Mouse (Mus musculus) Muller cell, postnatal 12 days (primary cell): ENCODE measurements around the gene Zfp933.

Experiments used
- DNase-seq: peaks from one replicate; pipeline ENCODE4 v3.0.0-alpha.2; 2015; ENCODE audit errors: inconsistent ontology term

Zfp933 gene

GRCm38 (mm10) chr4:147847614-147848583 is at the start of gene Zfp933:
Zfp933 (minus strand) TSS chr4:147848366.
- peak; percentile 79 for DNase-seq

DNA sequence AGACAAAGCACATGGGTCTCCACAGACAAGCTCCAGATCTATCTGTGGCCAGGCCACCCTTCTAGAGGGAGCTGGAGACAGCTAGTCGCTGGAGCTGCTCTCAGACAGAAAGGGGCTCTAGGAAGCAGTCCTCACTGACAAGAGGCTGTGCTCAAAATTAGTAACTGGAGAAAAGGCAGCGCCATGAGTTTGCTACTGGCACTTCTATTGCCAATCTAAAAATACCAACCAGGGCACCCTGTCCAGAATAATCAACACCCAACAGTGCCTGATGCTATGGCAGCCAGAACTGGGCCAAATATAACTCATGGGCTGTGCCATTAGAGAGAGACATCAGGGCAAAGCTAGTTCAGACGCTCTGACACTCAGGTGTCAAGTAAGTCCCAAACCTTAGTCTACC is 49.2 kb upstream of the Zfp933 start:
- DNase-seq, result no peak

DNA sequence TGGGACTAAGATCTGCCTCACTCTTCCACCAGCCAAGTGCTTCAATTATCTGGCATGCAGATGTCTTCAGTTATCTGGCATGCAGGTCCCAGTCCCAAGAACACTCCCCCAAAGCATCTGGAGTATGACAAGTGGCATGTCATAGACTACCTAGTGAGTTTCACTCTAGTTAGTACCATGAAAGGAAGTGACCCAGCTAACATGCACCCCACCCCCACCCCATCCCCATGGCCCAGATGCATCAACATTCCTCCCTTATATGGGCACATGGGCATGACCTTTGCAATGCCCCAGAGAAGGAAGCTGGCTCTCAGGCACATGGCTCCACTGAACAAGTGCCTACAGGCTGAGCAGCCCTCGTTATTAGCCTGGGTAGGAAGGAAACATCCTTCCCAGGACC is 48.2 kb upstream of the Zfp933 start:
- peak; percentile 37 for DNase-seq

GRCm38 (mm10) chr4:147895815-147896330 is 47.7 kb upstream of the Zfp933 start:
- DNase-seq, result no peak

DNA sequence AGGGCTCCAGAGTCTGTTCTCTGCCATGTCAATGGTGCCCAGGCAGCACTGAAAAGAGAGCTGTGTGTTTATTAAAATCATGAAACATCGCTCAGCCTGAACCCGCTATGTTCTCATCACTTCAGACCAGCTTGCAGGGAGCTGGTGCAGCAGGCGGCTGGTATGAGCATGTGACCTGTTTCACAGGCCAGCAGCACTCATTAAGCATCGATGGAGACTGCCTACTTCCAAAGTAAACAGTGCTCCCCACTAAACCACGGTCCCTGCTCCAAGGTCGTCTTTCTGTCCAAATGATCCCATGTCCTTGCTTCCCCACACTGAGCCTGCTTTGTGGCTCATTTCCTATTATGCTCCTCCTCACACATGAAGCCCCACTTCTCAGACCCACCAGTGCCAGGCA is 42.2 kb upstream of the Zfp933 start:
- DNase-seq, result no peak

DNA sequence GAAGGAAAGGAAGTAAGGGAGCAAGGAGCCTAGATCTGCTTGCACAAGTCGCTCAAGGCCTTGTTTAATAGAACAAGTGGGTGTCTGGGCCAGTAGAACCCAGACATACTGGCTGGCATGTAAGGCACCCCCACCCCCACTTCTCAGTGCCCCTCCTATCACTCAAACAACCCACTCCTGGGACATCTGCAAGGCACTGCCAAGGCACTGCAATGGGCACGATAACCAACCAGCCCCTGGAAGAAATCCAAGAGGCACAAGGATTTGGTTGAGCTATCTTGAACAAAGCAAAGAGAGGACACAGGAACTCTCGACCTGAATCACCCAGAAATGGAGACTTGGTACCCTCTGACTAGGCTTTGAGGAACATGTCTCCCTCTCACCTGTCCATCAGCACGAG is 40.1 kb upstream of the Zfp933 start:
- no peak for DNase-seq

- no peak for DNase-seq
These were observed 39.1 kb upstream of the Zfp933 start for GRCm38 (mm10) chr4:147887277-147887676.

GRCm38 (mm10) chr4:147886158-147886557 is 38.0 kb upstream of the Zfp933 start:
- DNase-seq, result no peak

DNA sequence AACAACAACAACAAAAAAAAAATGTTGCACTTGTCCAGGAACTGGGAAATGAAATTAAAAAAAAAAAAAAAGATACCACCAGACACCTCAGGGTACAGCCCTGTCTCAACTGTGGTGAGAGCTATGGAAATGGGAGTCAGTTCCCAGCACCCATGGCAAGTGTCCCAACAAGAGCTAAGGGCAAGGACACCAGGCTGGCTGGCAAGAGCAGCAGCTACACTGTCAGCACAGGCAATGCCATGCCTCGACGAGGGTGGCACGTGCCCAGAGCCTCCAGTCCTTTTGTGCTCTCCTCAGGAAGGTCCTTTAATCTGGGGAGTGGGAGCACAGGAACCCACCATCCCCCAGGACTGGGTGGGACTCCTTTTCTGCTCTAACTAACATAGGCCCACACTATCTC is 36.0 kb upstream of the Zfp933 start:
- no peak for DNase-seq

DNA sequence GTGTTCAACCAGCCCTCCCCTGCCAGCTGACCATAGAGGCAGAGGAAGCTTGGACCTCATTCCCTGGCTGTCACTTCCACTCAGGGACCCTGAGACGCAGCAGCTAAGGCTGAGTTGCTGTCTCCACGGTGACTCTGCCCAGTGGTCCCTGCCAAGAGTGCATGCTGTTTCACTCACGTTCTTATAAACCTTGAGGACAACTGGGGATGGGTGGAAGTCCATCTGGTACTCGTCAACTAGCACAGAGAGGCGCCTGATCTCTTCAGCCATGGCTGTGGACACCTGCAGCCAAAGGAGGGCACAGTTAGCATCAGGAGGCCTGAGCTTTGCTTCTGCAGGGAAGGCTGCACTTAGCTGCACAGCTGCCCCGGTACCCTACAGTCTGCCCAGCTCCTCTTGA is 34.9 kb upstream of the Zfp933 start:
- DNase-seq, result no peak

- DNase-seq, result no peak
These were observed 33.6 kb upstream of the Zfp933 start for GRCm38 (mm10) chr4:147881792-147882191.

DNA sequence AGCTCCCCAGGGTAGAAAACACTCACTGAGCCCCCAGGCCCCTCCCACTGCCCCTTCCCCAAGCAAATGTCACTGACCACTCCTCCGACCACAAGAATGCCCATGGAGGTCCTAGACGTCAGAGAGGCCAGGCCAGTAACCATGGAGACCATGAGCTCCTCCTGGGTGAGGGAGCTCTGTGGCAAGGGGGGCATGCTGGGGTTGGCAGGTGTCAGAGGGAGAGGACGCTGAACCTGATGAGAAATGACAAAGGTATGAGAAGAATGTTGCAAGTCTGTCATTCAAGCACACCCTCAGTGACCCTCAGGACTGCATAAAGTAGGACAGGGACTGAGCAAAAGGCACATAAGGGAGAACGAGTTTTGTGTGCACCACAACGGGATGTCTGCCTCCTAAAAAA is 31.7 kb upstream of the Zfp933 start:
- DNase-seq, result peak; percentile 90

- DNase-seq, result no peak
These were observed 31.3 kb upstream of the Zfp933 start for GRCm38 (mm10) chr4:147879456-147879855.

DNA sequence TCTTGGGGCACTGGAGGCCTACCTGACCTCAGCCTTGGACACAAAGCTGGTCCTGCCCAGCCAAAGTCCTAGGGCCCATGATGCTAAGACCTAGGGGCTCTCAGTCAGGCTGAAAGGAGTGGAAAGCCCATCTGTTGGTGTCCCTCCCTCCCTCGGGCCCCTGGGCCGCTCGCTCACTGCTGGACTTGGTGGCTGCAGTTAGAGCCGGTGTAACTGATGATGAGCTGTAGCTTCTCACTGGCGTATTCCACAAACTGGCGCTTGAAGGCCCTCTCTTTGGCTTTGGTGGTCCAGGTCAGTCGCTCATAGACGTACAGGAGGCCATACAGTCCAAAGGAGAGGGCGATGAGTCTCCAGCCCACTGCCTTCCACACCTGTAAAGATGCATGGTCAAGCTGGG is 30.4 kb upstream of the Zfp933 start:
- DNase-seq, result no peak

- no peak for DNase-seq
These were observed 27.8 kb upstream of the Zfp933 start for GRCm38 (mm10) chr4:147875852-147876575.

GRCm38 (mm10) chr4:147869238-147869637 is 21.1 kb upstream of the Zfp933 start:
- no peak for DNase-seq

- DNase-seq, result peak; percentile 99
These were observed 20.4 kb upstream of the Zfp933 start, which contains the start of the genes Miip and Fv1 for GRCm38 (mm10) chr4:147868450-147869031. Miip (minus strand) TSS chr4:147868816. Fv1 (plus strand) TSS chr4:147868979.

GRCm38 (mm10) chr4:147867563-147868449 is 19.6 kb upstream of the Zfp933 start:
- DNase-seq, result no peak

- DNase-seq, result peak; percentile 21
These were observed 18.6 kb upstream of the Zfp933 start for GRCm38 (mm10) chr4:147866793-147867192.

- DNase-seq, result no peak
These were observed 17.9 kb upstream of the Zfp933 start for GRCm38 (mm10) chr4:147866056-147866455.

- DNase-seq, result no peak
These were observed 17.5 kb upstream of the Zfp933 start for GRCm38 (mm10) chr4:147865651-147866050.
